Mouse (Mus musculus): Measurements from ENCODE around the gene Klf14. TPM values are rescaled to one million over a fixed set of nuclear protein-coding genes. Genes with fewer than 3 reads are reported as not detected.

Gene Klf14
- total RNA-seq, 2 experiments from 2014 or later: not detected

Other genes with a start within 250 kb of the Klf14 start
- gene Mest, start 235.5 kb downstream of the Klf14 start, total RNA-seq (2015; ENCODE audit: low replicate concordance): not detected in 2 replicates
- gene Mest, start 235.5 kb downstream of the Klf14 start, total RNA-seq (2017; ENCODE audit: low replicate concordance): not detected in 2 replicates
- 12.6 and 18.0 TPM in 2 replicates for gene Copg2, start 62.3 kb downstream of the Klf14 start, total RNA-seq (2015; ENCODE audit: low replicate concordance)
- 7.0 and 10.0 TPM in 2 replicates for gene Copg2, start 62.3 kb downstream of the Klf14 start, total RNA-seq (2017; ENCODE audit: low replicate concordance)
- gene Tsga13, start 43.5 kb downstream of the Klf14 start, total RNA-seq (2015; ENCODE audit: low replicate concordance): not detected in 2 replicates
- not detected in 2 replicates for gene Tsga13, start 43.5 kb downstream of the Klf14 start, total RNA-seq (2017; ENCODE audit: low replicate concordance)

Data from erythroid progenitor cell, adult 5-6 weeks (primary cell).